Mouse (Mus musculus) B cell, adult 2 months (primary cell): ENCODE measurements around the gene Ntrk2.

Source experiments
- DNase-seq, 2 experiments: peaks; one replicate each; pipeline ENCODE4 v3.0.0; 2022

Gene Ntrk2

GRCm38 (mm10) chr13:58843826-58844225, 37.5 kb downstream of the Ntrk2 start:
- no peak for DNase-seq

- no peak for DNase-seq
Measured at GRCm38 (mm10) chr13:58848578-58848977, 42.2 kb downstream of the Ntrk2 start.

GRCm38 (mm10) chr13:58853685-58854084, 47.3 kb downstream of the Ntrk2 start:
- no peak for DNase-seq

DNA sequence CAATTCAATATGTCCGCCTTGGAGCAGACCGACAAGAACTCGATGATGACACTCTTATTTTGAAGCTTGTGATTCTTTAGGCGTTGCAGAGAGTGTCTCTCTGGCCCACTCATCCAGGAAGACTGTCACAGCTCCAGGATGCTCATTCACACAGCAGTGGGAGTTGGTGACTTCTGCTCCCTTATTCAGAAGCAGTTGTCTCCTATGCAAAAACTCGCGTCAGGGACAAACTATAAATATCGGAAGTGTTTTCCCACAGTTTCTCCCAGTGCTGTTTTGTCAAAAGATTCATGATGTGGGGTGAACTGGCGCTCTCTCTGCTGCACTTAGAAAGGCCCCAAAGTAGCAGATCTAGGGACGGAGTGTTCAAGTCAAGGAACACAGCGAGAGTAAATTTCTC, 59.9 kb downstream of the Ntrk2 start:
- DNase-seq = no peak

GRCm38 (mm10) chr13:58866776-58867435, 60.5 kb downstream of the Ntrk2 start:
- no peak for DNase-seq

DNA sequence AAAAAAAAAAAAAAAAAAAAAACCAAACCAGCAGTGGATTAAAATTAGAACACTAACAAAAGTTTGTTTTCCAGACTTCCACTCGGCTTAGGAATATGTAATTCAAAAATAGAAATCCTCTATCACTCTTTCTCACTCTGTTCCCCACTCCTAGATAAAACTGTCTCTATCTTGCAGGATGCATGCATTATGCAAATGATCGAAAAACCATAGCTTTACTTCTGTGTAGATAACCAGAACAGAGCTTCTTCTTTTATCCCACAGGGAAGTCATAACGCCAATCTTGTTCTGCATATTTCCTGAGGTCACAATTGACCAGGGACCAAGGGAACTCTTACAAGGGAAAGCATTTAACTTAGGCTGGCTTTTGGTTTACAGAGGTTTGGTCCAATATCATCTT, 76.1 kb downstream of the Ntrk2 start:
- no peak for DNase-seq

- DNase-seq = no peak
Measured at GRCm38 (mm10) chr13:58882916-58883315, 76.5 kb downstream of the Ntrk2 start.

- DNase-seq = no peak
Measured at GRCm38 (mm10) chr13:58886108-58886507, 79.7 kb downstream of the Ntrk2 start.

GRCm38 (mm10) chr13:58896254-58896910, 90.0 kb downstream of the Ntrk2 start:
- no peak for DNase-seq

DNA sequence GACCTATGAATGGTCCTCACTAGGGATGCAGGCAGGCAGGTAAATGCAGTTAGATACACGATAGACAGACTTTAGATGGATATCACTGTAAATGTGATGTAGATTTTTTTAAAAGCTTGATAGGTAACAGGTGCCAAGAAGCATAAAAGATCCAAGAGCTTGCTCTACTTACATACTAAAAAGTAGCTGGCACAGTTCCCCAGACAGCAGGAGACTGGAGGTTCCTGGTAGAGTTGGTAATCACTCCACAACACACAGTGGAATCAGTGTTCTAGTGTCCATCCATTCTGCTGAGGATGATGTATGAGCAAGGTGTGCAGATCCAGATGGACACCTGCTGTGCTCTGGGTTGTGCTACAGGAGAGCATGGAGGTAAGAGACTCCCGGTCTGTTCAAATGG, 93.0 kb downstream of the Ntrk2 start:
- no peak for DNase-seq

- DNase-seq = no peak
Measured at GRCm38 (mm10) chr13:58902313-58902712, 95.9 kb downstream of the Ntrk2 start.

GRCm38 (mm10) chr13:58904742-58905735, 98.7 kb downstream of the Ntrk2 start:
- no peak for DNase-seq

DNA sequence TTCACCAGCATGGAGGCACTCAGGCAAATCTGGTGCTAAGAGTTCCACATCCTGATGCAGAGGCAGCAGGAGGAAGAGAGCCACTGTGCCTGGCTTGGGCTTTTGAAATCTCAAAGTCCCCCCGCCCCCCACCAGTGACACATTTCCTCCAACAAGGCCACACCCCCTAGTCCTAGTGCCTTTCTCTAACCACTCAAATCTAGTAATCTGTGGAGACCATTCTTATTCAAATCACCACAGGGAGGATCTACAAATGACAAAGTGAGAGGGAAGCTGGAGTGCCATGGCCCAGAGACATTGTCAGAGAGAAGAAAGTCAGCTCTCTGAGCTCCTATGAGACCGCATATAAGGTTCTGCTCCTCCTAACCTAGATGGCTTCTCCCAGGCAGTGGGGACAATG, 105.6 kb downstream of the Ntrk2 start:
- no peak for DNase-seq

GRCm38 (mm10) chr13:58912559-58912958, 106.2 kb downstream of the Ntrk2 start:
- DNase-seq = no peak

GRCm38 (mm10) chr13:58914061-58914814, 107.9 kb downstream of the Ntrk2 start:
- DNase-seq = no peak

GRCm38 (mm10) chr13:58916348-58916747, 110.0 kb downstream of the Ntrk2 start:
- DNase-seq = no peak

GRCm38 (mm10) chr13:58920241-58920640, 113.9 kb downstream of the Ntrk2 start:
- DNase-seq = no peak

DNA sequence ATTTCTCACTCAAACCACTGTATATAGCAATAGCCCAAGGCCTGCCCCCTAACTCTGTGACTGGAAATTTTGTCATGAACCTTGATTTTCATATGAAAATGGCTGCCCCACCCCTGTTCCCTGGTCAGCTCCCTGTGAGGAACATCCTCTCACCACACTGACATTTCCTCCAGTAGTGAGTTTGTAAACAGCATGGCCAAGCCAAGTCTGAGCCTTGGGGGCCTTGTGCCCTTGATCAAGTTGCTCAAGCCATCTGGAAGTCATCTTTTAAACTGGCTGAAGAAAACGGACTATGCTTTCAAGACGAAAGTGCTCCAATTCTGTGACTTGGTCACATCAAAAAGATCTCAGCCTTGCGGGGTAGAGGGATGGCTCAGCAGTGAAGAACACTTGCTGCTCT, 114.9 kb downstream of the Ntrk2 start:
- no peak for DNase-seq

DNA sequence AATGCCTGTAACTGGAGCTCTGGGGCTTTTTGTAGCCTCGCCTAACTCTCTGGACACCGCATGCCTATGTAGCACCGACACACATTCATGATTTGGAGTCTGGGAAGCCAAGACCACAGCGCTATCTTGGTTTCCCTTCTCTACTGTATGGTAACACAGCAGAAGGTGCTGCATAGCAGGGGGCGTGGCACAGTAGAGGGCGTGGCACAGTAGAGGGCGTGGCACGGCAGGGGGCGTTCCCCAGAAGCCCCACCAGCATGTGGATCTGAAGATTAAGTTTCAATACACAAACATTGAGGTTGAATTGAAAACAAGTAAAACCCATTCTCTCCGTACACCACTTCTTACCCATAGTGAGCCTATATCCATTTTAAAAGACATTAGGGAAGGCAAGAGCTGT, 115.3 kb downstream of the Ntrk2 start:
- no peak for DNase-seq

- DNase-seq = no peak
Measured at GRCm38 (mm10) chr13:58922174-58922573, 115.8 kb downstream of the Ntrk2 start.

GRCm38 (mm10) chr13:58923496-58923895, 117.1 kb downstream of the Ntrk2 start:
- no peak for DNase-seq

GRCm38 (mm10) chr13:58924486-58924885, 118.1 kb downstream of the Ntrk2 start:
- no peak for DNase-seq

DNA sequence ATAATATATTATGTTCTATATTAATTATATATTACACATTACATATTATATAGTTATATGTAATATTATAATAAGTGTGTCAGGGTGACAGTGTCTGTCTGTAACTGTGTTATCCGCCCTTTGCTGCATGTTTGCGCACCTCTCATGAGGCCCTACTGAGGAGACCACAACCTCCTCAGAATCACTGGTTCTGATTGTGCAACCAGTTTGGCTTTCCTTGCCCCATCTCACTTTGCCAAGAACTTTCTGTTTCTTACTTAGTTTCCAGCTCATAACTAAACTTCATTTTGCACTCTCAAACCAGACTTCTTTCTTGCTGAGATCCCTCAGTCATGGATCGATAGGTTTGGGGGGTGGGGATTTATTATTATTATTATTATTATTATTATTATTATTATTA, 120.8 kb downstream of the Ntrk2 start:
- no peak for DNase-seq
